Mouse (Mus musculus) small intestine, adult 2 months (tissue): ENCODE results near the gene 6430571L13Rik.
A peak's percentile ranks its signal among the peaks of the same experiment; 100 is the strongest.

Experiments
- CTCF ChIP-seq: fragments of 200-500 bp; IDR thresholded peaks from 2 replicates; pipeline ENCODE4 v1.5.1; 2012; ENCODE audit warnings: low read depth, mild to moderate bottlenecking, control low read depth, inconsistent platforms, low read length, moderate library complexity, mixed read lengths; ENCODE audit not compliant: insufficient replicate concordance, insufficient read length; ENCODE audit errors: extremely low read depth
- POLR2A ChIP-seq: fragments of 200-500 bp; IDR thresholded peaks from 2 replicates; pipeline ENCODE4 v1.6.1; 2012; ENCODE audit warnings: low read depth, mild to moderate bottlenecking, control low read depth, inconsistent platforms, low read length, moderate library complexity

GRCm38 (mm10) chr9:107338172-107338883 is 2.1 kb upstream of the 6430571L13Rik start, which contains the start of gene Hemk1:
- TF ChIP-seq CTCF (0 out of 2 replicates have a peak, but pooled peaks have one; percentile 8), POLR2A (peak; percentile 30; the same call in 1 of the 2 replicates)
